Mouse (Mus musculus) hindbrain, embryonic 14.5 days (tissue): Measurements from ENCODE around the gene Bpifb2. TPM values are rescaled to one million over a fixed set of nuclear protein-coding genes. Genes with fewer than 3 reads are reported as not detected.
"Not testable (repeated sequence)": the region's sequence is repeated elsewhere in the genome, so short reads cannot be mapped to it uniquely, and the experiment has no call there.

ENCODE experiments used
- ATAC-seq: fragments of 200-750 bp; cut with Nextera tagmentation; 2 replicates; pipeline ENCODE4 v1.8.0; 2017; ENCODE audit warnings: moderate number of reproducible peaks, mild to moderate bottlenecking, moderate TSS enrichment, moderate library complexity; ENCODE audit not compliant: low FRiP score
- DNase-seq: peaks from one replicate; pipeline ENCODE4 v3.0.0-alpha.2; 2015; ENCODE audit warnings: low spot score
- H3K27ac ChIP-seq: fragments of 300-500 bp; sonication (generic); 2 replicates; pipeline ENCODE4 v1.5.1; 2014; ENCODE audit warnings: mild to moderate bottlenecking, moderate library complexity
- H3K27me3 ChIP-seq: fragments of 300-500 bp; sonication (generic); 2 replicates; pipeline ENCODE4 v1.6.1; 2014; ENCODE audit warnings: mild to moderate bottlenecking, low read length, mixed read lengths; ENCODE audit not compliant: control insufficient read depth, insufficient read depth
- H3K36me3 ChIP-seq: fragments of 300-500 bp; sonication (generic); replicated peaks from 2 replicates; pipeline ENCODE4 v1.6.1; 2014; ENCODE audit not compliant: control insufficient read depth, insufficient read depth
- H3K4me1 ChIP-seq: fragments of 300-500 bp; sonication (generic); replicated peaks from 2 replicates; pipeline ENCODE4 v1.6.1; 2014; ENCODE audit warnings: antibody characterized with exemption, low read length, mixed read lengths; ENCODE audit not compliant: control insufficient read depth, insufficient read depth
- H3K4me2 ChIP-seq: fragments of 300-500 bp; sonication (generic); replicated peaks from 2 replicates; pipeline ENCODE4 v1.6.1; 2014; ENCODE audit warnings: mild to moderate bottlenecking, moderate library complexity
- H3K4me3 ChIP-seq: fragments of 300-500 bp; sonication (generic); replicated peaks from 2 replicates; pipeline ENCODE4 v1.5.1; 2014; ENCODE audit warnings: mild to moderate bottlenecking, low read length
- H3K9ac ChIP-seq: fragments of 300-500 bp; sonication (generic); 2 replicates; pipeline ENCODE4 v1.6.1; 2014
- H3K9me3 ChIP-seq: fragments of 300-500 bp; sonication (generic); 2 replicates; pipeline ENCODE4 v1.6.1; 2016; ENCODE audit warnings: low read length; ENCODE audit not compliant: control insufficient read depth
- WGBS: fragments of 180-500 bp; shearing (Covaris S2); extraction: QIAGEN DNeasy Blood & Tissue Kit; methylation state at CpG from one replicate; pipeline ENCODE4 v1.1.7; 2014; 5-methylcytosine and 5-hydroxymethylcytosine counted together
- polyA plus RNA-seq: library from polyadenylated mRNA; unstranded; fragments of >200 nt; fragmentation: Nextera tagmentation; extraction: Ambion mirVana; gene quantifications from 2 replicates; pipeline ENCODE4 v1.2.1, GENCODE M21; 2014

Gene Bpifb2
- polyA plus RNA-seq = not detected in 2 replicates

GRCm38 (mm10) chr2:153874745-153875144 is at the start of gene Bpifb2:
Bpifb2 (plus strand) TSS chr2:153875045.
- H3K4me3 ChIP-seq = no peak within 1 kb of the TSS

GRCm38 (mm10) chr2:153825900-153826299 is 48.9 kb upstream of the Bpifb2 start:
- ATAC-seq, H3K27ac ChIP-seq, DNase-seq, H3K9ac ChIP-seq, H3K4me1 ChIP-seq, H3K36me3 ChIP-seq, H3K27me3 ChIP-seq, H3K4me2 ChIP-seq, H3K4me3 ChIP-seq, H3K9me3 ChIP-seq: not testable (repeated sequence)
- WGBS = 77% methylated on average over 32 of the region's 32 CpGs

More at GRCm38 (mm10) chr2:153874745-153875144, at the start of gene Bpifb2:
- Histone ChIP-seq H3K27me3 (no peaks in the 10 kb centered on the region), H3K4me1 (no peaks in the 10 kb centered on the region), H3K4me2 (no peak within 1 kb of the TSS), H3K27ac (no peak within 1 kb of the TSS), H3K9me3 (no peaks in the 10 kb centered on the region), H3K36me3 (no peaks in the 10 kb centered on the region), H3K9ac (no peak within 1 kb of the TSS)
- no peak for DNase-seq
- ATAC-seq = no peak
- 64% methylated on average over 9 of the region's 9 CpGs for WGBS

DNA sequence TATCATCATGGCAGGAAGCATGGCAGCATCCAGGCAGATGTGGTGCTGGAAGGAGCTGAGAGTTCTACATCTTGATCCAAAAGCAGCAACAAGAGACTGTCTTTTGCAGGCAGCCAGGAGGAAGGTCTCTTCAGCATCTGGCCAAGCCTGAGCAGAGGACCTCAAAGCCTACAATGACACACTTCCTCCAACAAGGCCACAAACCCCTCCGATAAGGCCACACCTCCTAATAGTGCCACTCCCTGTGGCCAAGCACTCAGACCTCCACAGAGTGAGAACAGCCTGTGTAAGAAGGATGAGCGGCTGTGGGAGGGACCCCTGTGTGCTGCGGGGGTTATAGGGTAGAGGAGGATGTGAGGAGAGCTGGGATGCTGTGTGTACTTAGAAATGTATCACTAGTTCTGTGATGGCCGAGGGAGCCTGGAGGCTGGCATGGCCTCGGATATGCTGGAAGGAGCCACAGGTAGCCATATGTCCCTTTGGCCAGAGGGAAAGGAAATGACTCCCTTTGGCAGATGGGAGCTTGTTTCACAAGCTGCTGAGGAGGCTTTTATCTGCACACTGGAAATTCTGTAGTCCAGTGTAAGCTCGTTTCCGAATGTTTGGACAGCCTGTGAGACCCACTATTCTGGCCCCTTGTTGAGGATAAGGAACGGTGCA is 47.5 kb upstream of the Bpifb2 start:
- H3K36me3 ChIP-seq = no peaks in the 10 kb centered on the region
- H3K9ac ChIP-seq = no peak overlapping the region
- no peaks in the 10 kb centered on the region for H3K9me3 ChIP-seq
- ATAC-seq (no peak), DNase-seq (no peak)
- H3K4me2 ChIP-seq = no peak overlapping the region
- H3K27ac ChIP-seq = no peak overlapping the region
- peaks cover 6% of the 10 kb centered on the region; the same call in 1 of the 2 replicates for H3K4me1 ChIP-seq
- WGBS = 84% methylated on average over 8 of the region's 8 CpGs
- no peaks in the 10 kb centered on the region for H3K27me3 ChIP-seq
- H3K4me3 ChIP-seq = no peak overlapping the region

GRCm38 (mm10) chr2:153828704-153829103 is 46.1 kb upstream of the Bpifb2 start:
- no peak overlapping the region for H3K4me3 ChIP-seq
- WGBS = 87% methylated on average over 7 of the region's 7 CpGs
- no peaks in the 10 kb centered on the region for H3K36me3 ChIP-seq
- DNase-seq = no peak
- peaks cover 6% of the 10 kb centered on the region; the same call in 1 of the 2 replicates for H3K4me1 ChIP-seq
- H3K4me2 ChIP-seq = no peak overlapping the region
- no peaks in the 10 kb centered on the region for H3K9me3 ChIP-seq
- no peaks in the 10 kb centered on the region for H3K27me3 ChIP-seq
- no peak for ATAC-seq
- no peak overlapping the region for H3K9ac ChIP-seq
- no peak overlapping the region for H3K27ac ChIP-seq

- ATAC-seq = no peak
- Histone ChIP-seq H3K9ac (no peak overlapping the region), H3K36me3 (no peaks in the 10 kb centered on the region), H3K27me3 (no peaks in the 10 kb centered on the region), H3K27ac (no peak overlapping the region), H3K4me1 (no peaks in the 10 kb centered on the region), H3K4me2 (no peak overlapping the region), H3K4me3 (no peak overlapping the region), H3K9me3 (no peaks in the 10 kb centered on the region)
- no peak for DNase-seq
- WGBS = 91% methylated on average over 8 of the region's 8 CpGs
Measured at GRCm38 (mm10) chr2:153833291-153833690, 41.6 kb upstream of the Bpifb2 start.

DNA sequence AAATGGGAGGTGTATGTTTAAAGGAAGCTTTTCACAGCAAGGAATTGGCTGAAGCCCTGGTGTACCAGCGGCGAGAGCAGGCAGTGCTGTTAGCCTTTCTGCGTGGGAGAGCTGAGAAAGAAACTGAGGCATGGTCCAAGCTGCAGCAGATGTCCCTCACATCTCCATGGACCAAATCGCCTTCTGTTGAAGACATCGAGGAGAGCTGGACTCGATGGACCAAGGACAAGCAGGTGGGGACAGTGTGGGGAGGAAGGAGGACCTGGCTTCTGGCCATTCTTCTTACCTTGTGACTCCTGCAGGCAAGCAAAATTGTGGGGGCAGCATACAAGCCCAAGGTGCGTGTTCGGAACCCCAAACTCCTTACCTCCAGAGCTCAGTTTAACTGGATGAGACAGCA is 32.0 kb upstream of the Bpifb2 start:
- ATAC-seq (no peak), DNase-seq (no peak)
- H3K9me3 ChIP-seq = no peaks in the 10 kb centered on the region
- H3K36me3 ChIP-seq = no peaks in the 10 kb centered on the region
- H3K27ac ChIP-seq = no peak overlapping the region
- no peak overlapping the region for H3K4me2 ChIP-seq
- WGBS = 86% methylated on average over 8 of the region's 8 CpGs
- no peaks in the 10 kb centered on the region for H3K4me1 ChIP-seq
- no peak overlapping the region for H3K4me3 ChIP-seq
- H3K27me3 ChIP-seq = no peaks in the 10 kb centered on the region
- H3K9ac ChIP-seq = no peak overlapping the region

DNA sequence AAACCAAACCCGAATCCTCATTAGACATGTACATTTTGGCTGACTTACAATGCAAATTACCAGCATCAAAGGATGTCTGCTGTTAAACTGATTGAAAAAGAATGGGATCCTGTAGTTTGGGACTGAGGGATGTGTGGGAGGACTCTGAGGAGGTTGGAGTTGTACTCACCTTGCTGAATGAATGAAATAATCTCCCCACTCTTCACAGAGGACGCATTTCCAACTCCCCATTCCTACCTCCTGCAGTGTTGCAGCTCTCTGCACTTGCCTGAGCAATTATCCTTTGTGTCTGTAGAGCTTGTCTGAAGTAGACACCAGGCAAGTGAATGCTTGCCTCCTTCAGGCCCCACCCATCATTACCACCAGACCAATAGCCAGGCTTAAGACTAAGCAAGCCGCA is 26.5 kb upstream of the Bpifb2 start:
- 81% methylated on average over 3 of the region's 3 CpGs for WGBS

DNA sequence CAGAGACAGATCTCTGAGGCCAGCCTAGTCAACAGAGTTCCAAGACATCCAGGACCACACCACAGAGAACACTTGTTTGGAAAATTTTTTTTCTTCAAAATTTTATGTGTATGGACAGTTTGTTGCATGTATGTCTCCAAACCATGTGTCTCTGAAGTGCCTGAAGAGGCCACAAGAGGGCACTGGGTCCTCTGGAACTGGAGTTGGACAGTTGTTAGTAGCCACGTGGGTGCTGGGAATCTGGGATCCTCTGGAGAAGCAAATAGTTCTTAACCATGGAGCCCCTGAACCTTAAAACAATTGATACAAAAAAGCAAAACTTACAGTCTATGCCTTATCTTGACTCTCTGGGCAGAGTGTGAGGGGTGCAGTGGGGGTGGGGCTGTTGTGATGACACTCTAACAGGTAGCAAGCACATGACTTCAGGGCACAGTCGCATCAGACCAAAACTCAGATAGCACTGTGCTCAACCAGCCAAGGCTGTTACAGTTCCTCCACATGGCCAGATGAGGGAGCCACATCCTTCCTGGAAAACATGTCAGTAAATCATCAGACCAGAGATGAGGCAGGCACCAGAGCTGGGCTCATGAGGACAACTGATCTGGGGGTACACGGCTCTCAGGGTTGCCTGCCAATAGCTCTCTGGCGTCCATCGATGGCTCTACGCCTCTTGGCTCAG is 24.4 kb upstream of the Bpifb2 start:
- no peak overlapping the region for H3K9ac ChIP-seq
- H3K36me3 ChIP-seq = no peaks in the 10 kb centered on the region
- no peak overlapping the region for H3K4me3 ChIP-seq
- no peak overlapping the region for H3K4me2 ChIP-seq
- DNase-seq (no peak), ATAC-seq (no peak)
- 85% methylated on average over 6 of the region's 6 CpGs for WGBS
- peaks cover 5% of the 10 kb centered on the region; the same call in 1 of the 2 replicates for H3K9me3 ChIP-seq
- H3K27me3 ChIP-seq = no peaks in the 10 kb centered on the region
- H3K4me1 ChIP-seq = no peaks in the 10 kb centered on the region
- H3K27ac ChIP-seq = no peak overlapping the region

More for the DNA sequence above, 26.5 kb upstream of the Bpifb2 start:
- no peaks in the 10 kb centered on the region for H3K27me3 ChIP-seq
- no peaks in the 10 kb centered on the region for H3K36me3 ChIP-seq
- no peak overlapping the region for H3K4me3 ChIP-seq
- no peak for ATAC-seq
- no peak overlapping the region for H3K9ac ChIP-seq
- H3K9me3 ChIP-seq = peaks cover 5% of the 10 kb centered on the region; the same call in 1 of the 2 replicates
- H3K4me1 ChIP-seq = no peaks in the 10 kb centered on the region
- no peak overlapping the region for H3K27ac ChIP-seq
- H3K4me2 ChIP-seq = no peak overlapping the region
- DNase-seq = no peak

GRCm38 (mm10) chr2:153851030-153851360 is 23.9 kb upstream of the Bpifb2 start:
- H3K27ac ChIP-seq = no peak overlapping the region
- WGBS = 52% methylated on average over 4 of the region's 4 CpGs
- peaks cover 5% of the 10 kb centered on the region; the same call in 1 of the 2 replicates for H3K9me3 ChIP-seq
- no peak overlapping the region for H3K9ac ChIP-seq
- no peaks in the 10 kb centered on the region for H3K27me3 ChIP-seq
- no peak overlapping the region for H3K4me3 ChIP-seq
- peak; percentile 40 for DNase-seq
- no peaks in the 10 kb centered on the region for H3K4me1 ChIP-seq
- ATAC-seq = no peak
- H3K4me2 ChIP-seq = no peak overlapping the region
- no peaks in the 10 kb centered on the region for H3K36me3 ChIP-seq
